Mouse (Mus musculus) liver, embryonic 14.5 days (tissue): Measurements from ENCODE around the gene Scnn1a. TPM values are rescaled to one million over a fixed set of nuclear protein-coding genes. Genes with fewer than 3 reads are reported as not detected.

Experiments used
- ATAC-seq: fragments of 200-750 bp; cut with Nextera tagmentation; 2 replicates; pipeline ENCODE4 v1.8.0; 2017; ENCODE audit warnings: moderate number of reproducible peaks, mild to moderate bottlenecking, moderate library complexity; ENCODE audit not compliant: insufficient read depth
- DNase-seq, 3 experiments: peaks; one replicate each; pipeline ENCODE4 v3.0.0-alpha.2; 2012 to 2013; ENCODE audit warnings: low read depth in 3 of 3, low spot score in 3 of 3
- H3K27ac ChIP-seq: fragments of 300-500 bp; sonication (generic); 2 replicates; pipeline ENCODE4 v1.5.1; 2014; ENCODE audit warnings: moderate library complexity, mild to moderate bottlenecking, control low read depth, inconsistent platforms
- H3K27me3 ChIP-seq: fragments of 300-500 bp; sonication (generic); 2 replicates; pipeline ENCODE4 v1.6.1; 2014; ENCODE audit warnings: mild to moderate bottlenecking, low read length, moderate library complexity; ENCODE audit not compliant: control insufficient read depth, insufficient read depth
- H3K36me3 ChIP-seq: fragments of 300-500 bp; sonication (generic); replicated peaks from 2 replicates; pipeline ENCODE4 v1.6.1; 2014; ENCODE audit warnings: low read depth; ENCODE audit not compliant: control insufficient read depth, insufficient read depth
- H3K4me1 ChIP-seq, 2 experiments: fragments of 200-500 bp in 1 of 2; fragments of 300-500 bp in 1 of 2; sonication (generic) in 1 of 2; replicated peaks; 2 replicates each; pipeline ENCODE4 v1.6.1; 2012 to 2014; ENCODE audit warnings: antibody characterized with exemption in 1 of 2, inconsistent platforms in 1 of 2, low read length in 1 of 2; ENCODE audit not compliant: control insufficient read depth in 2 of 2, insufficient read depth in 2 of 2
- H3K4me2 ChIP-seq: fragments of 300-500 bp; sonication (generic); 2 replicates; pipeline ENCODE4 v1.6.1; 2014; ENCODE audit warnings: low read depth, mild to moderate bottlenecking, control low read depth, moderate library complexity
- H3K4me3 ChIP-seq, 2 experiments: fragments of 200-500 bp in 1 of 2; fragments of 300-500 bp in 1 of 2; sonication (generic) in 1 of 2; 2 replicates each; pipeline ENCODE4 v1.5.1; 2012 to 2014; ENCODE audit warnings: low read depth in 2 of 2, low read length in 2 of 2, mild to moderate bottlenecking in 2 of 2, control low read depth in 1 of 2, inconsistent platforms in 1 of 2, moderate library complexity in 1 of 2; ENCODE audit not compliant: insufficient read depth in 1 of 2
- H3K9ac ChIP-seq: fragments of 300-500 bp; sonication (generic); replicated peaks from 2 replicates; pipeline ENCODE4 v1.6.1; 2014; ENCODE audit warnings: mild to moderate bottlenecking, control low read depth, moderate library complexity
- H3K9me3 ChIP-seq: fragments of 300-500 bp; sonication (generic); 2 replicates; pipeline ENCODE4 v1.6.1; 2016; ENCODE audit warnings: low read length, mixed read lengths; ENCODE audit not compliant: control insufficient read depth
- CTCF ChIP-seq: IDR thresholded peaks from 2 replicates; pipeline ENCODE4 v1.5.1; 2016; ENCODE audit warnings: antibody characterized with exemption, low read depth, control low read depth
- EP300 ChIP-seq: IDR thresholded peaks from 2 replicates; pipeline ENCODE4 v1.6.1; 2016; ENCODE audit warnings: antibody characterized with exemption, low read depth
- WGBS: fragments of 180-500 bp; shearing (Covaris S2); extraction: QIAGEN DNeasy Blood & Tissue Kit; methylation state at CpG from one replicate; pipeline ENCODE4 v1.1.7; 2014; ENCODE audit not compliant: insufficient replicate concordance; 5-methylcytosine and 5-hydroxymethylcytosine counted together
- polyA plus RNA-seq, 2 experiments: library from polyadenylated mRNA; depleted of rRNA in 1 of 2; stranded (reverse) in 1 of 2; unstranded in 1 of 2; fragments of >200 nt; fragmentation: Nextera tagmentation in 1 of 2; extraction: Ambion mirVana in 1 of 2; gene quantifications; 2 replicates each; pipeline versions ENCODE4 v1.2.1 to v1.2.3; 2012 to 2014

Scnn1a gene
- polyA plus RNA-seq, 2 experiments = 0.36 to 0.40 TPM

- H3K36me3 ChIP-seq = no peaks in the 10 kb centered on the region
- ATAC-seq (no peak), DNase-seq (no peak)
- H3K4me2 ChIP-seq = no peak overlapping the region
- 36% methylated on average over 9 of the region's 9 CpGs for WGBS
- TF ChIP-seq EP300 = no peak
- TF ChIP-seq CTCF = no peak
- H3K27ac ChIP-seq = no peak overlapping the region
- H3K4me3 ChIP-seq = no peak overlapping the region
- H3K4me1 ChIP-seq = peaks cover 0 to 8% of the 10 kb centered on the region in 2 experiments; a peak in 2 of 4 replicates
- H3K27me3 ChIP-seq = no peaks in the 10 kb centered on the region
- H3K9ac ChIP-seq = no peak overlapping the region
- no peaks in the 10 kb centered on the region for H3K9me3 ChIP-seq
Measured at GRCm38 (mm10) chr6:125338791-125339660, 18.6 kb downstream of the Scnn1a start.

- Histone ChIP-seq H3K36me3 (no peaks in the 10 kb centered on the region), H3K27me3 (no peaks in the 10 kb centered on the region), H3K27ac (no peak overlapping the region), H3K4me1 (peaks cover 0 to 8% of the 10 kb centered on the region in 2 experiments; a peak in 2 of 4 replicates), H3K4me2 (no peak overlapping the region), H3K9me3 (no peaks in the 10 kb centered on the region), H3K4me3 (no peak overlapping the region), H3K9ac (no peak overlapping the region)
- DNase-seq (no peak), ATAC-seq (no peak)
- WGBS = 36% methylated on average over 5 of the region's 5 CpGs
- TF ChIP-seq CTCF (no peak), EP300 (no peak)
Measured at GRCm38 (mm10) chr6:125340244-125340643, 19.8 kb downstream of the Scnn1a start.

GRCm38 (mm10) chr6:125342198-125342597 lies 21.7 kb downstream of the Scnn1a start:
- Histone ChIP-seq H3K27me3 (no peaks in the 10 kb centered on the region), H3K9ac (no peak overlapping the region), H3K4me1 (peaks cover 0 to 14% of the 10 kb centered on the region in 2 experiments; a peak in 2 of 4 replicates), H3K9me3 (no peaks in the 10 kb centered on the region), H3K27ac (no peak overlapping the region), H3K4me2 (no peak overlapping the region), H3K4me3 (no peak overlapping the region), H3K36me3 (no peaks in the 10 kb centered on the region)
- no peak for ATAC-seq
- no peak for DNase-seq
- no peak for TF ChIP-seq EP300
- TF ChIP-seq CTCF = no peak
- WGBS = 50% methylated on average over 3 of the region's 3 CpGs

- TF ChIP-seq EP300 (no peak), CTCF (no peak)
- Histone ChIP-seq H3K4me1 (peaks cover 0 to 16% of the 10 kb centered on the region in 2 experiments; a peak in 3 of 4 replicates), H3K27ac (no peak overlapping the region), H3K36me3 (no peaks in the 10 kb centered on the region), H3K4me3 (no peak overlapping the region), H3K9ac (no peak overlapping the region), H3K4me2 (no peak overlapping the region), H3K27me3 (no peaks in the 10 kb centered on the region), H3K9me3 (no peaks in the 10 kb centered on the region)
- ATAC-seq = no peak
- WGBS = 51% methylated on average over 8 of the region's 8 CpGs
- DNase-seq = no peak
Measured at GRCm38 (mm10) chr6:125344084-125344483, 23.6 kb downstream of the Scnn1a start.

- Histone ChIP-seq H3K4me3 (no peak overlapping the region), H3K9ac (no peak overlapping the region), H3K27ac (no peak overlapping the region), H3K4me1 (peaks cover 0 to 15% of the 10 kb centered on the region in 2 experiments; a peak in 3 of 4 replicates), H3K36me3 (no peaks in the 10 kb centered on the region), H3K27me3 (no peaks in the 10 kb centered on the region), H3K4me2 (no peak overlapping the region), H3K9me3 (no peaks in the 10 kb centered on the region)
- TF ChIP-seq EP300 (no peak), CTCF (no peak)
- 42% methylated on average over 4 of the region's 4 CpGs for WGBS
- ATAC-seq (no peak), DNase-seq (no peak)
Measured at GRCm38 (mm10) chr6:125344866-125345265, 24.4 kb downstream of the Scnn1a start.
